Mouse (Mus musculus) liver, embryonic 11.5 days (tissue): ENCODE data around the gene Cbx7. TPM values are rescaled to one million over a fixed set of nuclear protein-coding genes. Genes with fewer than 3 reads are reported as not detected.

Source experiments
- ATAC-seq: fragments of 200-750 bp; cut with Nextera tagmentation; replicated peaks from 2 replicates; pipeline ENCODE4 v1.8.0; 2017; ENCODE audit warnings: moderate number of reproducible peaks, mild to moderate bottlenecking, moderate TSS enrichment, moderate library complexity; ENCODE audit not compliant: low FRiP score
- DNase-seq: peaks from one replicate; pipeline ENCODE4 v3.0.0-alpha.2; 2017; ENCODE audit warnings: low spot score
- H3K27ac ChIP-seq: fragments of 300-500 bp; sonication (generic); 2 replicates; pipeline ENCODE4 v1.5.1; 2014; ENCODE audit warnings: mild to moderate bottlenecking, low read depth, low read length, control low read depth
- H3K27me3 ChIP-seq: fragments of 300-500 bp; sonication (generic); replicated peaks from 2 replicates; pipeline ENCODE4 v1.6.1; 2014; ENCODE audit warnings: low read length, mixed read lengths; ENCODE audit not compliant: control insufficient read depth, insufficient read depth
- H3K36me3 ChIP-seq: fragments of 300-500 bp; sonication (generic); 2 replicates; pipeline ENCODE4 v1.6.1; 2014; ENCODE audit warnings: mild to moderate bottlenecking, low read length, moderate library complexity, mixed read lengths; ENCODE audit not compliant: control insufficient read depth, insufficient read depth
- H3K4me1 ChIP-seq: fragments of 300-500 bp; sonication (generic); replicated peaks from 2 replicates; pipeline ENCODE4 v1.6.1; 2014; ENCODE audit warnings: low read length, mixed read lengths; ENCODE audit not compliant: control insufficient read depth, insufficient read depth
- H3K4me2 ChIP-seq: fragments of 300-500 bp; sonication (generic); 2 replicates; pipeline ENCODE4 v1.6.1; 2014; ENCODE audit warnings: mild to moderate bottlenecking, control low read depth, moderate library complexity
- H3K4me3 ChIP-seq: fragments of 300-500 bp; sonication (generic); 2 replicates; pipeline ENCODE4 v1.5.1; 2014; ENCODE audit warnings: low read depth, low read length, control low read depth
- H3K9ac ChIP-seq: fragments of 300-500 bp; sonication (generic); 2 replicates; pipeline ENCODE4 v1.6.1; 2014; ENCODE audit warnings: low read depth, low read length, control low read depth
- H3K9me3 ChIP-seq: fragments of 300-500 bp; sonication (generic); 2 replicates; pipeline ENCODE4 v1.6.1; 2016; ENCODE audit warnings: low read length, inconsistent platforms, mixed read lengths; ENCODE audit not compliant: control insufficient read depth
- WGBS: fragments of 180-500 bp; shearing (Covaris S2); extraction: QIAGEN DNeasy Blood & Tissue Kit; methylation state at CpG from one replicate; pipeline ENCODE4 v1.1.7; 2014; 5-methylcytosine and 5-hydroxymethylcytosine counted together
- polyA plus RNA-seq: library from polyadenylated mRNA; unstranded; fragments of >200 nt; fragmentation: Nextera tagmentation; extraction: Ambion mirVana; gene quantifications from 2 replicates; pipeline ENCODE4 v1.2.1, GENCODE M21; 2014

The Cbx7 gene
- polyA plus RNA-seq, 1 experiment from 2014 or later: 2.5 TPM

GRCm38 (mm10) chr15:80013256-80014030 lies 42.5 kb upstream of the Cbx7 start:
- peaks cover 59% of the 10 kb centered on the region for H3K27me3 ChIP-seq
- no peak for ATAC-seq

GRCm38 (mm10) chr15:80012527-80013201 lies 41.7 kb upstream of the Cbx7 start:
- Histone ChIP-seq H3K27ac (peak overlapping the region; percentile 33; the same call in 1 of the 2 replicates), H3K4me1 (peaks cover 26% of the 10 kb centered on the region), H3K27me3 (peaks cover 62% of the 10 kb centered on the region), H3K9ac (peak overlapping the region; percentile 65), H3K36me3 (no peaks in the 10 kb centered on the region), H3K4me3 (peak overlapping the region; percentile 62), H3K4me2 (peak overlapping the region; percentile 85), H3K9me3 (no peaks in the 10 kb centered on the region)
- peak; percentile 59 for DNase-seq
- ATAC-seq: peak; percentile 22; the same call in 1 of the 2 replicates
- WGBS: under 1% methylated on average over 52 of the region's 60 CpGs

More at GRCm38 (mm10) chr15:80013256-80014030, 42.5 kb upstream of the Cbx7 start:
- H3K4me2 ChIP-seq: peak overlapping the region; percentile 85
- peak overlapping the region; percentile 62 for H3K4me3 ChIP-seq
- peak overlapping the region; percentile 33; the same call in 1 of the 2 replicates for H3K27ac ChIP-seq
- peaks cover 26% of the 10 kb centered on the region for H3K4me1 ChIP-seq
- peak overlapping the region; percentile 65 for H3K9ac ChIP-seq
- WGBS: under 1% methylated on average over 32 of the region's 36 CpGs
- no peaks in the 10 kb centered on the region for H3K9me3 ChIP-seq
- H3K36me3 ChIP-seq: no peaks in the 10 kb centered on the region
- DNase-seq: peak; percentile 51

DNA sequence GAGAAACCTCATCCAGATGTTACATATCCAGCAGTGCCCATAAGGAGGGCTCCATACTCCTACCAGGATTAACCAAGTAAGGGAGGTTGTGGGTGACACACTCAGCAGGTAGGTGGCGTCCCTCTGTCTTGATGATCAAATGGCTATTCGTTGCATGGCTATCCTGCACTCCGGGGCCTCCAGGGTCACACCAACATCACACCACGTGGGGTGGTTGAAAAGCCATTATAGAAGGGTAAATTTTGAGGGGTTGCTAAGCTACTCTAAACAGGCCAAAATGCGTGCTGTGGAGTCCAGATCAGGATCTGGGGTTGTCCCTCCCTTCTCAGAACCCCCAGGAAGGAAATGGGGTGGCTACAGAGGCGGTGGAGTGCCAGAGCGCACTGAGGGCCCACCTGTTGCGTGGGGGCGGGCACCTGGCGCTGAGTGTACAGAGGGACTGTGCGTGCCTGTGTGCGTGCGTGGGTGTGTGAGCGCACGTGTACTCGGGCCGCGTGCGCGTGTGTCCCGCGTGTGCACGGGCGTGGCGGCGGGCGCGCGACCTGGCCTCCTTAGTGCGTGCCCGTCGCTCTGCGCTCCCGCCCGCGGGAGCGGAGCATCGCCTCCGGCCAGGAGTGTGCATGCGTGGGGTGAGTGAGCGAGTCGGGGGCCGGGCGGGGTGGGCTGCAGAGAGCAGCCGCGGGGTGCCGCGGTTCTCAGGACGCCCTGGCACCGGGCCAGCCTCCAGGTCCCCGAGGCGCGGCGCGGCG lies 41.0 kb upstream of the Cbx7 start:
- Histone ChIP-seq H3K27me3 (peaks cover 62% of the 10 kb centered on the region), H3K36me3 (no peaks in the 10 kb centered on the region), H3K9me3 (no peaks in the 10 kb centered on the region), H3K4me1 (peaks cover 26% of the 10 kb centered on the region), H3K9ac (peak overlapping the region; percentile 65), H3K4me2 (peak overlapping the region; percentile 85), H3K4me3 (peak overlapping the region; percentile 62), H3K27ac (peak overlapping the region; percentile 30; the same call in 1 of the 2 replicates)
- DNase-seq (no peak), ATAC-seq (no peak)
- whole genome bisulfite sequencing: 2% methylated on average over 56 of the region's 56 CpGs

- peaks cover 59% of the 10 kb centered on the region for H3K27me3 ChIP-seq
- no peak overlapping the region for H3K27ac ChIP-seq
- WGBS: 25% methylated on average over 6 of the region's 6 CpGs
- DNase-seq (no peak), ATAC-seq (no peak)
- no peak overlapping the region; the same call in 1 of the 2 replicates for H3K4me3 ChIP-seq
- no peaks in the 10 kb centered on the region for H3K9me3 ChIP-seq
- H3K36me3 ChIP-seq: no peaks in the 10 kb centered on the region
- H3K4me1 ChIP-seq: peaks cover 26% of the 10 kb centered on the region
- peak overlapping the region; percentile 85 for H3K4me2 ChIP-seq
- no peak overlapping the region for H3K9ac ChIP-seq
These were observed 40.3 kb upstream of the Cbx7 start for GRCm38 (mm10) chr15:80011194-80011593.

DNA sequence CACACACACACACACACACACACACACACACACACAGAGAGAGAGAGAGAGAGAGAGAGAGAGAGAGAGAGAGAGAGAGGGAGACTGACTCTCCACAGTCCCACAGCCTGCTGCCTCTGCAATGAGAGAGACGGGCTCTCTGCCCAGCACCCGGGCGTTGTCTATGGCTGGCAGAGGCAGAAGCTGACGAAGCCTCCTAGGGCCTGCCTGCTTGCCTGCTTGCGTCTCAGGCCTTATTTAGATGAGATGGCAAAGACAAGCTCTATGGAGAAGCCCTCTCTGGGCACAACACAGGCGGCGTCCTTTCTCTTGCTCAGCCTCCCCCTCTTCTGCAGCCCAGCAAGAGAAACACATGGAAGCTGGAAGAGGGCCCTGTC lies 39.3 kb upstream of the Cbx7 start:
- Histone ChIP-seq H3K27ac (no peak overlapping the region), H3K4me1 (peaks cover 32% of the 10 kb centered on the region), H3K4me2 (no peak overlapping the region), H3K9ac (no peak overlapping the region), H3K36me3 (no peaks in the 10 kb centered on the region), H3K27me3 (peaks cover 49% of the 10 kb centered on the region), H3K9me3 (no peaks in the 10 kb centered on the region), H3K4me3 (no peak overlapping the region)
- DNase-seq: no peak
- ATAC-seq: no peak
- 55% methylated on average over 7 of the region's 7 CpGs for WGBS

- H3K4me1 ChIP-seq: peaks cover 37% of the 10 kb centered on the region
- H3K9me3 ChIP-seq: no peaks in the 10 kb centered on the region
- 59% methylated on average over 12 of the region's 12 CpGs for WGBS
- ATAC-seq (no peak), DNase-seq (no peak)
- H3K27ac ChIP-seq: no peak overlapping the region
- no peak overlapping the region for H3K9ac ChIP-seq
- no peaks in the 10 kb centered on the region for H3K36me3 ChIP-seq
- no peak overlapping the region for H3K4me2 ChIP-seq
- peaks cover 43% of the 10 kb centered on the region for H3K27me3 ChIP-seq
- H3K4me3 ChIP-seq: no peak overlapping the region
These were observed 38.7 kb upstream of the Cbx7 start for GRCm38 (mm10) chr15:80009421-80010181.

- Histone ChIP-seq H3K27ac (no peak overlapping the region), H3K9me3 (no peaks in the 10 kb centered on the region), H3K9ac (no peak overlapping the region), H3K4me2 (no peak overlapping the region), H3K4me1 (peaks cover 34% of the 10 kb centered on the region), H3K36me3 (no peaks in the 10 kb centered on the region), H3K4me3 (no peak overlapping the region), H3K27me3 (peaks cover 32% of the 10 kb centered on the region)
- DNase-seq (no peak), ATAC-seq (no peak)
- 84% methylated on average over 6 of the region's 6 CpGs for WGBS
These were observed 37.5 kb upstream of the Cbx7 start for GRCm38 (mm10) chr15:80008461-80008860.

GRCm38 (mm10) chr15:80006156-80006555 lies 35.2 kb upstream of the Cbx7 start:
- Histone ChIP-seq H3K36me3 (no peaks in the 10 kb centered on the region), H3K4me3 (no peak overlapping the region), H3K9me3 (no peaks in the 10 kb centered on the region), H3K9ac (no peak overlapping the region), H3K27ac (0 out of 2 replicates have a peak overlapping the region, but pooled peaks have one; percentile 9), H3K4me1 (peaks cover 24% of the 10 kb centered on the region), H3K4me2 (peak overlapping the region; percentile 44; the same call in 1 of the 2 replicates), H3K27me3 (peaks cover 9% of the 10 kb centered on the region)
- 34% methylated on average over 7 of the region's 7 CpGs for WGBS
- no peak for DNase-seq
- ATAC-seq: 0 out of 2 replicates have a peak, but pooled peaks have one; percentile 23
